ENCODE assay signal across 27 mouse cellular contexts in the genomic region with DNA sequence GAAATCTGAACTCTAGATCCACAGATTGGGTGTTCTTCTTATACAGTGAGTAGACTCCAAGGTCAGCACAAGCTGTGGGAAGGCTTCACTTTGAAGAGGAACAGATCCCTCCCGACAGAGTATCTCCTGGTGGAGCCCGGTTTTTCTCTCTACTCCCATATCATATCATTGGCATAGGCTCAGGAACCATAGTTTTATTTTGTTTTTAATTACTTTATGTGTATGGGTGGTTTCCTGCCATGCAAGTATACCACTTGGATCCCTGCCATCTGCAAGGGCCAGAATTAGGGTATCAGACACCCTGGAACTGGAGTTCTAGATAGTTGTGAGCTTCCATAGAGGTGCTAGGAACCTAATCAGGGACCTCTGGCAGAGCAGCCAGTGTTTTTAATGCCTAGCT.
"Had no signal": no experiment of that assay in that cellular context is flagged by ENCODE, and none has a peak within 500 bp of the region (broad histone marks: within the 10 kb centered on the region; RNA-seq: fewer than 3 reads in every experiment).

No protein-coding gene starts in this region.

- H3K9me3 ChIP-seq: embryonic facial prominence, embryonic 10.5 days; embryonic facial prominence, embryonic 12.5 days; embryonic facial prominence, embryonic 13.5 days; embryonic facial prominence, embryonic 15.5 days; forebrain, embryonic 10.5 days; forebrain, embryonic 12.5 days; forebrain, embryonic 13.5 days; forebrain, embryonic 15.5 days had no signal

- H3K27me3 ChIP-seq: embryonic facial prominence, embryonic 12.5 days; embryonic facial prominence, embryonic 13.5 days; embryonic facial prominence, embryonic 15.5 days; forebrain, embryonic 12.5 days; forebrain, embryonic 13.5 days; forebrain, embryonic 15.5 days had no signal

- DNase-seq: cerebellum, adult 2 months; cerebellum, adult 8-10 months; cerebellum, adult 9-10 months; cerebellum, adult 9-11 months; cerebellum, postnatal 10 days; cerebellum, postnatal 14 days; cerebellum, postnatal 25 days; cerebellum, postnatal 36 days; embryo, embryonic 11 days; forebrain, postnatal 0 days; gastrocnemius, adult 2 months; gastrocnemius, postnatal 10 days; gastrocnemius, postnatal 14 days; gastrocnemius, postnatal 25 days; gastrocnemius, postnatal 36 days; heart, adult 2 months had no signal

- H3K4me2 ChIP-seq: embryonic facial prominence, embryonic 12.5 days; embryonic facial prominence, embryonic 13.5 days; embryonic facial prominence, embryonic 15.5 days; forebrain, embryonic 12.5 days; forebrain, embryonic 13.5 days; forebrain, embryonic 15.5 days had no signal

- H3K4me1 ChIP-seq: embryonic facial prominence, embryonic 10.5 days; embryonic facial prominence, embryonic 12.5 days; embryonic facial prominence, embryonic 15.5 days; forebrain, embryonic 10.5 days; forebrain, embryonic 12.5 days; forebrain, embryonic 13.5 days; forebrain, embryonic 15.5 days had no signal

- H3K9ac ChIP-seq: embryonic facial prominence, embryonic 12.5 days; embryonic facial prominence, embryonic 13.5 days; embryonic facial prominence, embryonic 15.5 days; forebrain, embryonic 12.5 days; forebrain, embryonic 13.5 days; forebrain, embryonic 15.5 days; forebrain, postnatal 0 days had no signal

- H3K27ac ChIP-seq: embryonic facial prominence, embryonic 10.5 days; embryonic facial prominence, embryonic 12.5 days; embryonic facial prominence, embryonic 13.5 days; embryonic facial prominence, embryonic 15.5 days; forebrain, embryonic 10.5 days; forebrain, embryonic 12.5 days; forebrain, embryonic 13.5 days; forebrain, embryonic 15.5 days; gastrocnemius, adult 2 months; heart, adult 2 months had no signal

- H3K4me3 ChIP-seq: embryonic facial prominence, embryonic 10.5 days; embryonic facial prominence, embryonic 12.5 days; embryonic facial prominence, embryonic 13.5 days; embryonic facial prominence, embryonic 15.5 days; erythroblast, embryonic 14.5 days; forebrain, embryonic 10.5 days; forebrain, embryonic 12.5 days; forebrain, embryonic 13.5 days; forebrain, embryonic 15.5 days; gastrocnemius, adult 2 months; heart, adult 2 months had no signal

- ATAC-seq: forebrain, embryonic 13.5 days; forebrain, embryonic 14.5 days; forebrain, embryonic 15.5 days; forebrain, embryonic 16.5 days; forebrain, postnatal 0 days had no signal
